Mouse (Mus musculus): Measurements from ENCODE around the gene Aipl1.

DNA sequence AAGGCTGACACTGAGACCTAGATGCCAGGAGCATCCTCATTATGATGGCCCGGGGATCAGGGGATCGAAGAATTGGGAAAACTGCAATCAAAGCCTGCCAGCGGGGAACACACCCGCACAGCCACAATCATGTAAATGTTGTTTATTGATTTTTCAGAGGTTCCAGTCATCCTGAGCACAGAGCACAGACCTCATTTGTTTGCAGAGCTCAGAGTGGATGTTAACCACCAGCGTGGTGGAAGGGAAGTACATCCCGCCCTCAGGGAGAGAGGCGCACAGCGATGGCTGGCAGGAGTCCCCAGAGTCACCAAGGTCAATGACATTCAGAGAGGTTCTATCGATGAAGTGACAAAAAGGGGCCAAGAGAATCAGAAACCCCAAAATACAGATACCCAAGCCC, 9.5 kb downstream of the Aipl1 start:
- TF ChIP-seq CTCF (IDR thresholded peaks at IDR 0.05; ENCODE audit: extremely low read depth, insufficient read depth, insufficient read length, insufficient replicate concordance): no peak
- TF ChIP-seq POLR2A (IDR thresholded peaks at IDR 0.05; ENCODE audit: low read depth, low read length): no peak
